Mouse (Mus musculus) inflammation-experienced regulatory T-cells, adult 16 weeks (primary cell): ENCODE measurements around the gene Hist1h4d. TPM values are rescaled to one million over a fixed set of nuclear protein-coding genes. Genes with fewer than 3 reads are reported as not detected.

Experiments
- polyA plus RNA-seq: library from polyadenylated mRNA; unstranded; fragments of 100-300 nt; shearing (Covaris generic); gene quantifications from one replicate; pipeline ENCODE4 v1.2.1, GENCODE M21; 2017

Gene Hist1h4d
- polyA plus RNA-seq, 1 experiment from 2014 or later, result 32.4 TPM

Other genes starting within 250 kb of the Hist1h4d start
- 32.3 TPM for gene Zfp322a, start 212.4 kb upstream of the Hist1h4d start, polyA plus RNA-seq
- 12.4 TPM for gene Abt1, start 157.7 kb upstream of the Hist1h4d start, polyA plus RNA-seq
- not detected for gene Btn1a1, start 115.7 kb upstream of the Hist1h4d start, polyA plus RNA-seq
- not detected for gene Btn2a2, start 92.7 kb upstream of the Hist1h4d start, polyA plus RNA-seq
- gene Hist1h4h, start 50.5 kb upstream of the Hist1h4d start, polyA plus RNA-seq, result 4.6 TPM
- not detected for gene Hist1h2af, start 47.7 kb upstream of the Hist1h4d start, polyA plus RNA-seq
- gene Hist1h3g, start 46.2 kb upstream of the Hist1h4d start, polyA plus RNA-seq, result not detected
- 0.29 TPM for gene Hist1h2bh, start 38.2 kb upstream of the Hist1h4d start, polyA plus RNA-seq
- 0.24 TPM for gene Hist1h3f, start 37.5 kb upstream of the Hist1h4d start, polyA plus RNA-seq
- not detected for gene Hist1h4f, start 29.9 kb upstream of the Hist1h4d start, polyA plus RNA-seq
- gene Hist1h1d, start 28.3 kb upstream of the Hist1h4d start, polyA plus RNA-seq, result 0.40 TPM
- 0.90 TPM for gene Hist1h3e, start 19.2 kb upstream of the Hist1h4d start, polyA plus RNA-seq
- 1.6 TPM for gene Hist1h2ae, start 10.4 kb upstream of the Hist1h4d start, polyA plus RNA-seq
- 2.2 TPM for gene Hist1h2bg, start 10.2 kb upstream of the Hist1h4d start, polyA plus RNA-seq
- gene Hist1h2bf, start 7.4 kb upstream of the Hist1h4d start, polyA plus RNA-seq, result 1.3 TPM
- not detected for gene Hist1h2ad, start 7.2 kb upstream of the Hist1h4d start, polyA plus RNA-seq
- not detected for gene Hist1h3d, start 5.8 kb upstream of the Hist1h4d start, polyA plus RNA-seq
- gene Hist1h2be, start 39.5 kb downstream of the Hist1h4d start, polyA plus RNA-seq, result 5.6 TPM
- gene Hist1h1e, start 41.0 kb downstream of the Hist1h4d start, polyA plus RNA-seq, result 16.6 TPM
- 0.23 TPM for gene Hist1h2ac, start 102.3 kb downstream of the Hist1h4d start, polyA plus RNA-seq
- 8.8 TPM for gene Hist1h2bc, start 102.6 kb downstream of the Hist1h4d start, polyA plus RNA-seq
- gene Hist1h1t, start 114.2 kb downstream of the Hist1h4d start, polyA plus RNA-seq, result not detected
- gene Hist1h4c, start 116.9 kb downstream of the Hist1h4d start, polyA plus RNA-seq, result 2.7 TPM
- gene Hfe, start 129.3 kb downstream of the Hist1h4d start, polyA plus RNA-seq, result 2.8 TPM
- gene Hist1h1c, start 157.2 kb downstream of the Hist1h4d start, polyA plus RNA-seq, result 17.4 TPM
- gene Hist1h3c, start 164.0 kb downstream of the Hist1h4d start, polyA plus RNA-seq, result 0.50 TPM
- 2.5 TPM for gene Hist1h2bb, start 165.1 kb downstream of the Hist1h4d start, polyA plus RNA-seq
- 0.79 TPM for gene Hist1h2ab, start 169.5 kb downstream of the Hist1h4d start, polyA plus RNA-seq
- not detected for gene Hist1h3b, start 170.7 kb downstream of the Hist1h4d start, polyA plus RNA-seq
- 11.3 TPM for gene Hist1h4b, start 175.4 kb downstream of the Hist1h4d start, polyA plus RNA-seq
- not detected for gene Hist1h4a, start 179.6 kb downstream of the Hist1h4d start, polyA plus RNA-seq
- gene Hist1h3a, start 180.8 kb downstream of the Hist1h4d start, polyA plus RNA-seq, result 1.9 TPM
- gene Hist1h1a, start 182.1 kb downstream of the Hist1h4d start, polyA plus RNA-seq, result 0.95 TPM
- not detected for gene Trim38, start 188.3 kb downstream of the Hist1h4d start, polyA plus RNA-seq
- gene Slc17a2, start 225.4 kb downstream of the Hist1h4d start, polyA plus RNA-seq, result not detected